ENCODE assay signal across 25 mouse cellular contexts in genomic region chr1:86879547-86879946, GRCm38 (mm10).
A peak's percentile ranks its signal among the peaks of the same experiment; 100 is the strongest.
DNase-seq lines count a peak whose midpoint lies in the region; ATAC-seq and TF ChIP-seq lines count a peak whose summit lies in the region.
"Had no signal": no experiment of that assay in that cellular context is flagged by ENCODE, and none has a peak within 500 bp of the region (broad histone marks: within the 10 kb centered on the region; RNA-seq: fewer than 3 reads in every experiment).

No protein-coding gene starts in this region.

- peak overlapping the region; percentile 91 for H3K27ac ChIP-seq in liver, adult 2 months (replicated peaks; ENCODE audit: insufficient read depth, low read depth, low read length)
- no peak overlapping the region for H3K27ac ChIP-seq in liver, embryonic 14.5 days
- H3K27ac ChIP-seq in liver, embryonic 11.5 days (ENCODE audit: low read depth, low read length), result no peak overlapping the region
- H3K27ac ChIP-seq in testis, adult 2 months (ENCODE audit: control insufficient read depth, insufficient read depth, low read depth, low read length), result 0 out of 2 replicates have a peak overlapping the region, but pooled peaks have one; percentile 13
- peak overlapping the region; percentile 30; the same call in 1 of the 2 replicates for H3K27ac ChIP-seq in liver, postnatal 0 days (ENCODE audit: low read depth)
- H3K27ac ChIP-seq: embryonic facial prominence, embryonic 10.5 days; embryonic facial prominence, embryonic 12.5 days; forebrain, embryonic 13.5 days; forebrain, embryonic 15.5 days had no signal

- no peaks in the 10 kb centered on the region for H3K9me3 ChIP-seq in liver, embryonic 14.5 days (ENCODE audit: control insufficient read depth, low read length)
- no peaks in the 10 kb centered on the region for H3K9me3 ChIP-seq in liver, embryonic 11.5 days (ENCODE audit: control insufficient read depth, low read length)
- H3K9me3 ChIP-seq in liver, postnatal 0 days (ENCODE audit: low read length), result no peaks in the 10 kb centered on the region
- H3K9me3 ChIP-seq: embryonic facial prominence, embryonic 10.5 days; embryonic facial prominence, embryonic 12.5 days; forebrain, embryonic 13.5 days; forebrain, embryonic 15.5 days; G1E had no signal

- 0 out of 2 replicates have a peak, but pooled peaks cover 1% of the 10 kb centered on the region for H3K36me3 ChIP-seq in liver, adult 2 months (ENCODE audit: control insufficient read depth, insufficient read depth, low read length)
- no peaks in the 10 kb centered on the region for H3K36me3 ChIP-seq in liver, embryonic 14.5 days (replicated peaks; ENCODE audit: control insufficient read depth, insufficient read depth, low read depth)
- no peaks in the 10 kb centered on the region for H3K36me3 ChIP-seq in liver, embryonic 11.5 days (ENCODE audit: control insufficient read depth, insufficient read depth, low read length)
- no peaks in the 10 kb centered on the region; the same call in 1 of the 2 replicates for H3K36me3 ChIP-seq in testis, adult 2 months (ENCODE audit: control insufficient read depth, insufficient read depth, low read length)
- no peaks in the 10 kb centered on the region for H3K36me3 ChIP-seq in liver, postnatal 0 days (replicated peaks; ENCODE audit: insufficient read depth, low read length)

- TF ChIP-seq CTCF in liver, adult 2 months (IDR thresholded peaks at IDR 0.05; ENCODE audit: low read depth, low read length), result no peak
- TF ChIP-seq CTCF in liver, embryonic 14.5 days (IDR thresholded peaks at IDR 0.05; ENCODE audit: low read depth), result no peak
- TF ChIP-seq CTCF in testis, adult 2 months (IDR thresholded peaks at IDR 0.05; ENCODE audit: control insufficient read depth, insufficient read depth, insufficient replicate concordance, low read depth, low read length), result no peak
- no peak for TF ChIP-seq CTCF in liver, postnatal 0 days (IDR thresholded peaks at IDR 0.05; ENCODE audit: low read depth)

- H3K4me1 ChIP-seq in liver, adult 2 months (ENCODE audit: control insufficient read depth, insufficient read depth, low read length), result peaks cover 10% of the 10 kb centered on the region
- H3K4me1 ChIP-seq in liver, embryonic 14.5 days (replicated peaks; ENCODE audit: control insufficient read depth in 2 of 2, insufficient read depth in 2 of 2, low read length in 1 of 2), result no peaks in the 10 kb centered on the region
- H3K4me1 ChIP-seq in liver, embryonic 11.5 days (replicated peaks; ENCODE audit: control insufficient read depth, insufficient read depth, low read length), result no peaks in the 10 kb centered on the region
- H3K4me1 ChIP-seq in testis, adult 2 months (ENCODE audit: control insufficient read depth, insufficient read depth, low read length), result no peaks in the 10 kb centered on the region
- no peaks in the 10 kb centered on the region for H3K4me1 ChIP-seq in liver, postnatal 0 days (ENCODE audit: insufficient read depth)
- H3K4me1 ChIP-seq: embryonic facial prominence, embryonic 10.5 days; embryonic facial prominence, embryonic 12.5 days; forebrain, embryonic 13.5 days; forebrain, embryonic 15.5 days had no signal

- WGBS in liver, adult 2 months, result 39% methylated on average over 2 of the region's 2 CpGs
- WGBS in liver, embryonic 14.5 days (ENCODE audit: insufficient replicate concordance), result 70% methylated on average over 2 of the region's 2 CpGs
- 90% methylated on average over 2 of the region's 2 CpGs for WGBS in liver, embryonic 11.5 days
- 67% methylated on average over 2 of the region's 2 CpGs for WGBS in liver, postnatal 0 days (ENCODE audit: insufficient replicate concordance)

- H3K4me3 ChIP-seq in liver, adult 2 months (ENCODE audit: insufficient read depth, low read depth, low read length), result no peak overlapping the region
- no peak overlapping the region for H3K4me3 ChIP-seq in liver, embryonic 14.5 days (ENCODE audit: insufficient read depth in 1 of 2, low read depth in 2 of 2, low read length in 2 of 2)
- H3K4me3 ChIP-seq in liver, embryonic 11.5 days (ENCODE audit: low read depth, low read length), result no peak overlapping the region
- no peak overlapping the region for H3K4me3 ChIP-seq in testis, adult 2 months (ENCODE audit: control insufficient read depth, low read depth, low read length)
- no peak overlapping the region for H3K4me3 ChIP-seq in liver, postnatal 0 days (ENCODE audit: low read depth, low read length)
- H3K4me3 ChIP-seq: embryonic facial prominence, embryonic 10.5 days; embryonic facial prominence, embryonic 12.5 days; forebrain, embryonic 13.5 days; forebrain, embryonic 15.5 days had no signal

- TF ChIP-seq POLR2A in liver, adult 2 months (IDR thresholded peaks at IDR 0.05; ENCODE audit: extremely low read depth, insufficient read depth, low read length), result no peak
- no peak for TF ChIP-seq POLR2A in testis, adult 2 months (IDR thresholded peaks at IDR 0.05; ENCODE audit: control insufficient read depth, low read depth, low read length)

- no peak for ATAC-seq in liver, embryonic 14.5 days (ENCODE audit: insufficient read depth)
- no peak for ATAC-seq in liver, embryonic 11.5 days (replicated peaks; ENCODE audit: low FRiP score)
- peak; percentile 80 for ATAC-seq in liver, postnatal 0 days
- ATAC-seq: activated CD4-positive, CD25-positive, alpha-beta regulatory T cell, adult 4 months; CD4-positive, CD25-positive, alpha-beta regulatory T cell, adult 4 months; forebrain, embryonic 13.5 days; forebrain, embryonic 15.5 days; Patski had no signal

- H3K79me2 ChIP-seq in liver, adult 2 months (ENCODE audit: control insufficient read depth, insufficient read depth, low read length), result no peaks in the 10 kb centered on the region

- H3K9ac ChIP-seq in liver, adult 2 months (ENCODE audit: low read depth, low read length), result no peak overlapping the region
- no peak overlapping the region for H3K9ac ChIP-seq in liver, embryonic 14.5 days (replicated peaks)
- no peak overlapping the region for H3K9ac ChIP-seq in liver, embryonic 11.5 days (ENCODE audit: low read depth, low read length)
- no peak overlapping the region for H3K9ac ChIP-seq in liver, postnatal 0 days (replicated peaks)
- H3K9ac ChIP-seq: embryonic facial prominence, embryonic 12.5 days; forebrain, embryonic 13.5 days; forebrain, embryonic 15.5 days had no signal

- TF ChIP-seq EP300 in liver, embryonic 14.5 days (IDR thresholded peaks at IDR 0.05; ENCODE audit: low read depth), result no peak
- TF ChIP-seq EP300 in liver, postnatal 0 days (IDR thresholded peaks at IDR 0.05; ENCODE audit: low read depth), result no peak

- H3K4me2 ChIP-seq in liver, embryonic 14.5 days (ENCODE audit: low read depth), result no peak overlapping the region
- no peak overlapping the region for H3K4me2 ChIP-seq in liver, embryonic 11.5 days
- H3K4me2 ChIP-seq in liver, postnatal 0 days (ENCODE audit: low read depth, low read length), result no peak overlapping the region
- H3K4me2 ChIP-seq: embryonic facial prominence, embryonic 12.5 days; forebrain, embryonic 13.5 days; forebrain, embryonic 15.5 days had no signal

- H3K27me3 ChIP-seq in liver, adult 2 months (ENCODE audit: control insufficient read depth, insufficient read depth, low read length), result no peaks in the 10 kb centered on the region
- no peaks in the 10 kb centered on the region for H3K27me3 ChIP-seq in liver, embryonic 14.5 days (ENCODE audit: control insufficient read depth, insufficient read depth, low read length)
- H3K27me3 ChIP-seq in liver, embryonic 11.5 days (replicated peaks; ENCODE audit: control insufficient read depth, insufficient read depth, low read length), result no peaks in the 10 kb centered on the region
- no peaks in the 10 kb centered on the region for H3K27me3 ChIP-seq in testis, adult 2 months (ENCODE audit: control insufficient read depth, insufficient read depth, low read length)
- no peaks in the 10 kb centered on the region for H3K27me3 ChIP-seq in liver, postnatal 0 days (ENCODE audit: insufficient read depth, low read length)
- H3K27me3 ChIP-seq: CH12.LX; embryonic facial prominence, embryonic 12.5 days; forebrain, embryonic 13.5 days; forebrain, embryonic 15.5 days; Patski had no signal

- DNase-seq in liver, adult 2 months (ENCODE audit: extremely low read depth, low read depth, low spot score), result peak; percentile 97
- DNase-seq in liver, result no peak
- peak in 2 of 3 experiments; percentile 7 to 12 for DNase-seq in liver, embryonic 14.5 days (ENCODE audit: low read depth in 3 of 3, low spot score in 3 of 3)
- no peak for DNase-seq in liver, embryonic 11.5 days (ENCODE audit: low spot score)
- DNase-seq in testis, postnatal 14 days (ENCODE audit: low spot score), result no peak
- DNase-seq in liver, postnatal 0 days, result no peak
- no peak for DNase-seq in adrenal gland, adult 8-10 months
- DNase-seq: adrenal gland, postnatal 10 days; adrenal gland, postnatal 25 days; B cell, adult 2 months; cerebellum, adult 11 months; cerebellum, adult 18-20 months; cerebellum, adult 9-10 months; cerebellum, postnatal 10 days; cerebellum, postnatal 25 days had no signal

Comparison
In these comparisons a context has a peak if more than half of its experiments do, and no peak if none do; other contexts are left out.
1. DNase-seq: peak in liver, adult 2 months (single experiment) and liver, embryonic 14.5 days (2 of 3); none in liver (single experiment), liver, embryonic 11.5 days (single experiment), testis, postnatal 14 days (single experiment), liver, postnatal 0 days (single experiment) and adrenal gland, adult 8-10 months (single experiment).
2. H3K27ac ChIP-seq: peak in liver, adult 2 months (single experiment), testis, adult 2 months (single experiment) and liver, postnatal 0 days (single experiment); none in liver, embryonic 14.5 days (single experiment) and liver, embryonic 11.5 days (single experiment).